Mouse (Mus musculus) left cerebral cortex, adult 9 months (tissue): Measurements from ENCODE around the gene Trim17.

Experiments
- DNase-seq, 2 experiments: peaks; one replicate each; pipeline ENCODE4 v3.0.0; 2022; ENCODE audit warnings: low spot score in 2 of 2

The Trim17 gene

DNA sequence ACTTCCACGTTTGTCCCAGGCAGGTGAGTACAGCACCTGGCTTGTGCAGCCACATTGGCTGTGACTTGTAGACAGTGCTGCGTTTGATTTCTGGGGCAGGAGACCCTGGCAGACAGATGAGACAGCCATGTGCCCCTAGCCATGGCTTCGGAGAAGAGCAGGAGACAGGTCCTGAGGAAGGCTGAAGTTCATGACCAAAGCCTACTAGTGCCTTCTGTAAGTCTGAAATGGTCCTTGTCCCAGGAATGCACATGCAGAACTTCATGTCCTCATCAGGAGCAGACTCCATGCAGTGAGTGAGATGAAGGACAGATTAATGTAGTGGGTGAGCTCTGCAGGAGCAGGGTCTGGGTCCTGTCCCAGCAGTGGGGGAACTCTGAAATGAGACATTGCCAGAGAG lies 37.4 kb downstream of the Trim17 start:
- no peak for DNase-seq

DNA sequence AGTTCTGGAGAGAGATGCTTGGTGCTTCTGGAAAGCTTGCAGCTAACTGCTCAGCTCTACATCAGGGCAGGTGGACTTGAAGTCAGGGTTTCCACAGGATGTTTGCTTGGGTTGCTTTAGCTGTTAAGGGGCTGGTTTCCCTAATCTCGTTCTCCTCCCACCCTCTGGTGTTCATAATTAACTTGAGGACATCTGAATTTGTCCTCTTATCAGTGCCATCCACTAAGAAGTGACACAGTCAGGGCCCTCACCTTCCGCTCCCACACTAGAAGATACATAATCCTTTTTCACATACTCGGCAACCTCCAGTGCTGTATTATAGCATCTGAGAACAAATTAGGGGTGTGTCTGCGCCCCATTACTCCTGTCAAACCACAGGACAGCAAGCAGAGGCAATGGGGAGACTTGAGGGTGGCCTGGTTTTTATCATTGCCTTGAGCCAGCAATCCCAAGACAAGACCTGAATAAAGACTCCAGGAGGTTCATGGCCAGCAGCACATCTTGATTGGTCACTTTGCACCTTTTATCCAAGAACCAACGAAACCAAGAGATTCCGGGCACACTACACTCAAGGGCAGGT lies 38.7 kb downstream of the Trim17 start:
- DNase-seq: no peak

DNA sequence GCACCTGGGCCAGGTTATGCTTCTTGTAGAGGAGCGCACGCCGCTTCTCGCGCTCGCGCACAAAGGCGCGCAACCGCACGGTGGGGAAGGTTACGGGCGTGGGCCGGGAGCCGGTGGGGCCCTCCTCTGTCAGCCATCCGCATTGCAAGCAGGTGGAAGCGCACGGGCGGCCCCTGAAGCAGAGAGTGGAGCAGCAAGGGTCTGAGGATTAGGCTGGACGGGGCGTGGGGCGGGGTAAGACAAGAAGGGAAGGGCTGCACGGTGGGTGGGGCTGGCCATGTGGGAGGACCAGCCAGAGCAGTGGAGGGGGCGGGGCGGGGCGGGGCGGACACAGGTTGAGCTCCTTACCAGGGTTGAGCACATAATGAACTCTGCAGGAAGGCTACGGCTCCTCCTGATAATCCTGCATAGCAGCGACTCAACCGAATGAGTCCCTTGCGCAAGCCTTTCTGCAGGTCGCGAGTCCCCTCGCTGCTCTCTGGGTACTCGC lies 39.9 kb downstream of the Trim17 start:
- no peak for DNase-seq

GRCm38 (mm10) chr11:58995061-58995806 lies 40.7 kb downstream of the Trim17 start:
- DNase-seq: no peak

GRCm38 (mm10) chr11:58995807-58996370 lies 41.4 kb downstream of the Trim17 start:
- DNase-seq: peak in 1 of 2 experiments; percentile 54

DNA sequence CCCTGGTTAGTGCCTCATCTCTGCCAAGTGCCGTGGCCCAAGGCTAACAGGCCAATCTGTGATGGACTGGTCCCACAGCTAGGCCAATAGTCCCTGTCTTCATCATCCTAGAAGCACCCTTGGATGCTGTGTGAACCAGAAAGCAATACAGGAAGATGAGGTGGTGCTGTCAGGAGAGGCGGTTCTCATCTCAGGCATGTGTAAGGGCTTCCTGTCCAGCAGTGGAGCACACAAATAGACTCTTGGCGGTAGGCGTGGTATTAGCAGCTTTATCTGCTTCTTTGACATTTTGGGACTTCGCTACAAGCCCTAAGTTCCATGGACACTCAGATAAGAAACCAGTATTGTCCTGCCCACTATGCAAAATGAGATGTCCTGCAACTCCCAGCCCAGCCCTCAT lies 43.1 kb downstream of the Trim17 start:
- no peak for DNase-seq

DNA sequence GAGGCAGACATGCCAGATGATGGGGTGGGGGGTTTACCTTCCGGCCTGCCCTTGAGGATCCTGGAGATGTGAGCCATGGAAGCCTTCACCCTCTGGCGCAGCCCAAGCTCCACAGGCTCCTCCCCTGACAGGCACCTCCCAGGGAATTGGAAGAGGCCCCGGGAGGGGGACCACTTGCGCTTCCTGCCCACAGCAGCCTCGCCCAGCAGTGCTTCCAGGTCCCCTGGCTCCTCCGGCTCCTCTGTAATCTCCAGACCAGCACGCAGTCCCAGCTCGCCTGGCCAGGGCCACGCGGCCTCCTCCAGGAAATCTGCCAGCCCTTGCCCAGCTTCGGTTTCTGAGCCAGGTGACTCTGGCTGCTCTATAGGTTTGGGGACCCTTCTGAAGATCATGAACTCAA lies 44.7 kb downstream of the Trim17 start:
- no peak for DNase-seq

DNA sequence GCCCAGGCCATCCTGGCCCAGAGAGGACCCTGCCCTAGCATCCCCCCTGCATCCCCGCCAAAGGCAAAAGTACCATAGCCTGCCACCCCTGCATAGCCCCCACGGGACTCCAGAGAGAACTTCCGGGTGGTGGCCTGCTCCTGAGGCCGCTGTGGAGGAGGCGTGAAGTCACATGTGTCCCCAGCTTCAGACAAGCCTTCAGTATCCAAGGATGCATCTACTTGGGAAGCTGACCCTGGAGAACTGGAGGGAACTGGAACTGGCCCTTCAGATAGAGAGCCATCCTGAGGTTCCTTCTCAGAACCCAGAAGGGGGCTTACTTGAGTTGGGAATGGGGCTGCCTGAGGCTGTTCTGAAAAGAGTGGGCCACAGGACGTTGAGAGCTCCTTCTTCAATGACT lies 45.3 kb downstream of the Trim17 start:
- DNase-seq: no peak

- DNase-seq: peak in 1 of 2 experiments; percentile 49
Observed at GRCm38 (mm10) chr11:59000635-59001034, 46.1 kb downstream of the Trim17 start.

DNA sequence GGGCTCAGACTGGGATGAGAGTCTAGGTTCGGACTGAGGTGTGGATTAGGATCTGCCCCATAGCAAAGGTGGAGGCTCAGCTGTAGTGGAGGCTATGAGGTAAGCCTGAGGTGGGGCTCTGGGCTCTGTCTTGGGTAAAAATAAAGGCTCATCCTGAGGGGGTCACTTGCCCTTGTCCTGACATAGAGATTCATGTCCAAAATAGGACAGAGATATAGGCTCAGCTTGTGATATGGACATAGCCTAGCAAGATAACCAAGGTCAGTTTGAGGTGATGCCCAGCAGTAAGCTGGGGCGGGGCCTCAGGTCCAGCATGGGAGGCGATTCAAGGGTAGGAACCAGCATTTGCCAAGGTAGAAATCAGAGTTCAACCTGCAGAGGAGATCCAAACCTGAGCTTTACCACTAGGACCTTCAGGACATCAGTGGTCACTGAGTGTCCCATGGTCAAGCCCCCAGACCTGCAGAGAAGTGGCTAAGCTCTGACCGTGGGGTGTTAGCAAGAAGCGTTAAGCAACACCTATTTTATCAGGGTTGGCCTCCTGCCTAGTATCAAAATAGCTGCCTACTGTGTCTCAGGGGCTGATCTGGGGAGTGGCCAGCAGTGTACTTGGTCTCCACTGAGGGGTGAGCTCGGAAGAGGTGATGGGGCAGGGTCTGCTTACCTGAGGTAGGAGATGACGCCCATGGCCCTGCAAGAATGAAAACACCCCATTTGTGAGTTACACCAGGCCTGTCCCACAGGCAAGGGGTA lies 48.0 kb downstream of the Trim17 start:
- DNase-seq: no peak

DNA sequence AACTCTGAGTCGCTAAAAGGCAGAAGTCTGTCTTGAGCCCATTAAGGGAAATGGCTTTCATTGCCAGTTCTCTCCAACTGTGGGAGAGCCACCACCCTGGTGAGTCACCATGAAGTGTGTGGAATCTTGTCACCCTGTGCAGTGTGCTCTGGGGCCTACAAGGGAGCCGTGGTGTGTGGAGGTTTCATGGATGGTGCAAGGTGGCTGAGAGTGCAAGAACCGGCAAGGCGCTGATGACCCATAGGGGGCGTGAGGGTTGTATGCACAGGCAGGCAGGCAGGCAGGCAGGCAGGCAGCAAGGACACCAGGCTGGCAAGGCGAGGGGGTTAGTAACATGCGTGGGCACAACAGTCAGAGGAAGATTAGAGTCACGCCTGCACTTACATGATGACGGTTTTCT lies 60.6 kb downstream of the Trim17 start:
- peak in 1 of 2 experiments; percentile 62 for DNase-seq
